Mouse (Mus musculus) right cerebral cortex, adult 18-20 months (tissue): ENCODE measurements around the gene Celf5.
A peak's percentile ranks its signal among the peaks of the same experiment; 100 is the strongest.
"Not testable (repeated sequence)": the region's sequence is repeated elsewhere in the genome, so short reads cannot be mapped to it uniquely, and the experiment has no call there.

Source experiments
- DNase-seq: peaks from one replicate; pipeline ENCODE4 v3.0.0; 2022; ENCODE audit warnings: mixed read lengths

Celf5 gene

DNA sequence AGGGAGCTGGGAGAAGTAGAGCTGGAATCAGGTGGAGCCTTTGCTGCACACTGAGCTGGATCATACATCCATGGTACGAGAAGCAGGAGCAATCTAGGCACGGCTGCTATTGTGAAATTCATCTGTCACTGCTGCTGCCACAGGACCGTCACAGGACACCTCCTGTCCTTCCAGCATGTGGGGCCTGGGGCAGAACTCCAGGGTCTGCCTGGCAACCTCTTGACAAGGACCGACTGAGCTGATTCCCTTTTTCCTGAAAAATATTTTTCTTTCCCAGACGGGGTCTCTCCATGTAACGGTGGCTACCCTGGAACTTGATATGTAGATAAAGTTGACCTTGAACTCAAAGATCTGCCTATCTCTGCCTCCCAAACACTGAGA is 31.2 kb downstream of the Celf5 start:
- no peak for DNase-seq

DNA sequence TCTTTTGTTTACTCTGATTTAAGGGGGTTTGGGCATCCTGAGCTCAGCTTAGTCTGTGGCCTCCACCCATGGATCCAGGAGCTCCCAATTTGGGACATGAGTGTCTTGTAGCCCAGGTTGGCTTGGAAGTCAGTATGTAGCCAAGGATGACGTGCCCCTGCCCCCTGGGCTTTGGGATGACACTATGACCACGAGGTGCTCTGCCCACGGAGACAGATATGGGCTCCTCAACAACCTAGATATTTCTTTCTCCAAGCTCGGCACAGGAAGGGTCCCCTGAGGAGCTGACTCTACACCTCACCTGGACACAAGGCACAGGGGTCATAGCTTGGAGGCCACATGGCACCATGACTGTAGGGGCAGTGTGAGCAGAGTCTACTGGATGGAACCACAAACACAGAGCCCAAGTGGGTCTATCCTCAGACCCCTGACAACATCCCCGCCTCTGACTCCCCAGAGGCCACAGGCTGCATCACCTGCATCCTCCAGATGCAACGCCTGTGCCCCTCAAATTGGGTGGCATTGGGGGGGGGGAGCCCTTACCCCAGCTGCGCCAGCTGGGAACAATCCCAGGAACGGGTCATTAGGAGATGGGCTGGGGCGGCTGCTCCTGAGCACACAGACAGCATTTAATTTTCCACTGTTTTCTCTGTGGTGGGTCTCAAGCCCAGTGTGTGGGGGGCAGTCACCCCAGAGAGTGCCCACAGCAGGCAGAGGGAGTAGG is 31.7 kb downstream of the Celf5 start:
- DNase-seq, result no peak

DNA sequence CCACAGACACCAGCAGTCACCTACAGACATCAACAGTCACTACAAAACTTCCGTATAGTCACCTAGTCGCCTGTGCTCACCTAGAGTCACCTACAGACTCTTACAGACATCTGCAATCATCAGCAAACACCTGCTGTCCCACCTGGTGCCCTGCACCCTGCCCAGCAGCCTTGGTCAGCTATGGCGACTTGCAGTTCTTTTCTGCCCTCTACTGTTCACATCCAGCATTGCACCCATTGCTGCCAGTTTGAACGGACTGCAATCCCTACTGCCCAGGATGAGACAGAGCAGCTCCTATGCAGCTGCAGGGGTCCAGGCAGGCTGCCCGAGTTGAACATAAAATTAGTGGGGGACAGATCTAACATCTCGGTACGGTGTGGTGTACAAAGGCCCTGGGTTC is 32.4 kb downstream of the Celf5 start:
- DNase-seq, result peak; percentile 80

DNA sequence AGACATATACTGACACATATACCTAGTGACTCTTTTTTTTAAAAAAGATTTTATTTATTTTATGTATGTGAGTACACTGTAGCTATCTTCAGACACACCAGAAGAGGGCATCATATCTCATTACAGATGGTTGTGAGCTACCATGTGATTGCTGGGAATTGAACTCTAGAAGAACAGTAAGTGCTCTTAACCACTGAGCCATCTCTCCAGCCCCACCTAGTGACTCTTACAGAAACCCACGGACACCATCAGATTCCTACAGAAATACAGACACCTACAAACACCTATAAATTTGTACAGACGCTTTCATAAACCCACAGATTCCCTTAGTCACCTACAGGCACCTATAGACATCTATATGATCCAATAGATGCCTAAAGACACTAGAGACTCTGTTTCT is 37.0 kb downstream of the Celf5 start:
- DNase-seq, result not testable (repeated sequence)

DNA sequence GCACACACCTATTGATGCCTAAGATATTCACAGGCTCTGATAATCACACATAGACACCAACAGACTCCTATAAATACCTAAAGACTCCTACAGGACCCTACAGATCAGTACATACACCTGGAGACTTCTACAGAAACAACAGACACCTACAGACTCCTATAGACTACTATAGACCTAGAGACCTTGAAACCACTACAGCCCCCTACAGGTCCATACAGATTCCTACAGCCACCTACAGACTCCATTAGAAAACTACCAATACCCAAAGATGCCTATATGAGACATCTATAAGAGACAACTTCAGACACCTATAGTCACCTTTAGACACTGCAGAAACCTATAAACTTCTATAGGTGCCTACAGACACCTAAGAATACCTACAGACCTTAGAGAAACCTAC is 41.5 kb downstream of the Celf5 start:
- no peak for DNase-seq

DNA sequence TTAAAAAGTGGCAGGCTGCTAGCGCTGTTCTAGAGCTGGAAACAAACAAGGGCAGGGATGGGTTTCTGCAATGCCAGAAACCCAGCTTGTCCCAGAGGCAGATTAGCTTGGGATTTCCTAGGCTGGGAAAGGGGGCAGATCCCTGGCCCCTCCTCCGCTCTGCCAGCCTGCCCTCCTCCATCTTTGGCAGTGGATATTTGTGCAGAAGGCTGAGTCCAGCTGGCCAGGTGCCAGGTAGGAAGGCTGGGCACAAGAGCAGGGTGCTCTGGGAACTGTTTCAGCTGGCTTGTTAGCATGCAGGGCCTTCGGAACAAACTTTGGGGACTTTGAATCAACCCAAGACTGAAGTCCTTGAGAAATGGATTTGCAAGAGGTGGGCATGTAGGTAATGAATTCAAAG is 47.1 kb downstream of the Celf5 start:
- peak; percentile 70 for DNase-seq

DNA sequence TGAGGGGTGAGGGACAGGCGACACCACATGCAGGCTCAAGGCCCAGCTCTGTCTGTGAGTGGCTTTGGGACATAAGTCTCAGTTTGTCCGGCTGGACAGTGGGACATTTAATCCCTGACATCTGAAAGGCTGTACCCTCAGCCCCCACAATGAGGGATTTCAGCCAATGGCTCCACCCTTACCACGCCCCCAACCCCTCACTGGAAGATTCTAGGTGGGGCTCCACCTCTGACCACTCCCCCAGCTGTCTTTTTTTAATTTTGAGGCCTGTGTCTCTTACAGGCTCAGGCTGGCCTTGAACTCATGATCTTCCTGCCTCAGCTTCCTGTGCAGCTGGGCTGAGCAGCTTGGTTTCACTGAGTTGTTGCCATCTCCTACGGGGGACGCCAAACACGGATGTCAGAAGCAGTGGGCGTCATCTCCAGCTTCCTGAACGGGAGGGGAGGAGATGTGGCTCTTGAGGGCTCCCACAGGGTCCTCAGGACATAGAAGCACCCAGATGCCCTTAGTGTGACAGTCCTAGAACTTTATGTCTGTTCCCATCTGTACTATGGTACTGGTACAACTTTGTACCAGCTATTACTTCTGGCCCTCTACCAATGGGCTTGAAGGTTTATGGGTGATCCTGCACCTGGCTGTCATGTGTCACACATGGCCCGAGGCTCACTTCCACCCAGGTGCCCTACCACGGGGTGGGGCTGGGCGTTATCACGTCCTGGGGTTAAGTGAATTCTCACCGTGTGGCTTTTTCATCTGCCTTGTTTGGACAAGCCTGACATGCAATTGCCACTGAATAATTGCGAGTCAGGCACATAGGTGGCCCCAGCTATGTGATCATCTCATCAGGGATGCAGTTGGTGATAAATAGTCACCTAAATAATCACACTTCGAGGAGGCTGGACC is 47.9 kb downstream of the Celf5 start:
- DNase-seq, result no peak

DNA sequence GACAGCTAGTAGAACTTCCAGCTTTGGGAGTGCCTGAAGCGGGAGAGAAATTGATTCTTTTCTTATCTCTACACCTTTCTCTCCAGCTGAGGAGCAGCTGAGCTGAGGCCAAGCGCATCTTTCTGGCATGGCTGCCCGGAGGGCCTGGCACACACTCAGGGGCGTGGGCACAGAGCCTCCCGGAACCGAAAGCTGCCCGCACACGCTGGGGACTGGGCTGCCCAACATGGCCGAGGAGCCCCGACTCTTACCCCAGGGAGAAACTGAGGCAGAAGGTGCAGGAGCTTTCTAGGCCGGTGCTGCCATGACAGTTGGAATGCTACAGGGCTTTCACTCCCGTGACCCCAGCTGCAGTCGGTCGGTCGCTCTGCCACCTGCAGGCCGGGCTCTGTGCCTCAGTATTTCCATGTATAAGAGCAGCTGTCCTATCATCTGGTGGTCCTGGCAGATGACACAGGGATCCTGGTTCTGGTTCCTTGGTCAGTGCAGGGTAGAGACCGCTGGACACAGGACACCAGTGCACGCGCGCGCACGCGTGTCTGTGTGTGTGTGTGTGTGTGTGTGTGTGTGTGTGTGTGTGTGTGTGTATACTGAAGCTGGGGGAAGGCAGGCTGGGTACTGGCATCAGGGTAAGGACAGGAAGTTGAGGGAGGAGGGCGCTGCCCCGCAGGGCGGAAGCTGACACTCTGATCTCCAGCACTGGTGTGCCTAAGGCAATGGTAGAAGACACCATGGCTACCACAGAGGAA is 48.8 kb downstream of the Celf5 start:
- DNase-seq, result no peak

DNA sequence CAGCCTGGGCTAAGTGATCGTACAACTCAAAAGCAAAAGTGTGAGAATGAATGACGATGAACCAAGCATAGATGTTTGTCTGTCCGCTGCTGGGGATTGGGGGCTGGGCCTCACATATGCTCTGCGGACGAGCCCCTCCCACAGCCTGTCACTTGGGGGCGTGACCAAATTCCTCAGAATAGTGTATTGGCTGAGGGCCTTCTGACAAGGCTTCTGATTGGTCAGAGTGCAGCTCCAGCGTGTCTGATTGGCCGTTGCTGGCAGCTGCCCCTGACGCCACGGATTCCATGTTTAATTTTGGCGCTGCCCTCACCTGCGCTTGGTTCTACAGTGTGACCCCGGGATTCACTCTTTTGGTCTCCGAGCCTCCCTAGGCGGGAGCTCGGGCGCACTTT is 49.6 kb downstream of the Celf5 start:
- DNase-seq, result peak; percentile 97

DNA sequence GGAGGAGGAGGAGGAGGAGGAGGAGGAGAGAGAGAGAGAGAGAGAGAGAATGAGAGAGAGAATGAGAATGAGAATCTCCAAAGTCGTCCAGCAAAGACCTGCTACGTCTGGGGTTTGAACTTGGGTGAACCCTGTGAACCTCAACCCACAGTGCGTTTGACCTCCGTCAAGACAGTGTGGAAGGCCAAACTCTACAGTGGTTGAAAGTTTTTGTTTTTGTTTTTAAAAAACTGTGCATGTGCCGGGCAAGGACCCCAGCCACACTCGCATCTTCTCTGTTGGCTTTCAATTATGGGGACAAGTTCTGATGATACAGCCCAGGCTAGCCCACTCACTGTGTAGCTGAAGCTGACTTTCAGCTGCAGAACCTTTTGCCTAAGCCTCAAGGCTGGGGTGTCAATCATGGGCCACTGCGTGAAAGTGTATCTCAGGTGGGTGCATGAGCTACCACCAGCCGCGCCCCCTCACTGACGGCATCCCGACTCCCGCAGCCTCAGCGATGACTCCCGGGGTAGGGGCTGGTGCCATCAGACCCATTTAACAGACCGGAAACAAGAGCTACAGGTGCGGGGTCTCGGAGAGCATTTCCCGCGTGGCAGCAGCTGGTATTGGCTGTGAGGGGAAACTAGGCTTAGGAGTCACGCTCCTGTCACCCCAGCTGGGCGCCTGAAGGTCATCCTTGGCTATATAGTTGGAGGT is 50.2 kb downstream of the Celf5 start:
- no peak for DNase-seq

DNA sequence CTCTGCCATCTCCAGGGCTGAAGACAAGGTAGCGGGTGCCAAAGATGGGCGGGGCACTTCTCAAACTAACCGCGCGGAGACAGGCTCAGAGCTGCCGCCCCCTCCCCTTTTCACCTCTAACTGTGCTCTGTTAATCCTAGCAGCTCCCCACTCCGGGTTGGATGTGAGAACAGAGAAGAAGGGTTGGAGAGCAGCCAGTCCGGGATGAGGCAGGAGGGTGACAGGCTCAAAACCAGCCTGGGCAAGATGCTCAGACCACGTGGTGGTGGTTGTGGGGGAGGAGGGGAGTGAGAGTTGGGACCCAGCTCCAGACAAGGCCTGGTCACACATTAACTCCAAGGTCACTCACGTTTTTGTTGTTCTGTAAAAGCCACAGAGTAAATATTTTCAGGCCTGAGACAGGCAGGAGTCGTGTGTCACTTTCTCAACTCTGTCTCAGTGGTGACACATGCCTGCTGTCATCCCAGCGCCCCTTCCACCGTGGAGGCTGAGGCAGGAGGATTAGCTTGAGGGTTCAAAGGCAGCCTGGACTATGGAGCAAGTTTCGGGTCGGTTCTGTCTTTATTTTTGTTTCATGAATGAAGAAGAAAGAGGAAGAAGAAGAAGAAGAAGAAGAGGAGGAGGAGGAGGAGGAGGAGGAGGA is 50.9 kb downstream of the Celf5 start:
- DNase-seq, result peak; percentile 64

DNA sequence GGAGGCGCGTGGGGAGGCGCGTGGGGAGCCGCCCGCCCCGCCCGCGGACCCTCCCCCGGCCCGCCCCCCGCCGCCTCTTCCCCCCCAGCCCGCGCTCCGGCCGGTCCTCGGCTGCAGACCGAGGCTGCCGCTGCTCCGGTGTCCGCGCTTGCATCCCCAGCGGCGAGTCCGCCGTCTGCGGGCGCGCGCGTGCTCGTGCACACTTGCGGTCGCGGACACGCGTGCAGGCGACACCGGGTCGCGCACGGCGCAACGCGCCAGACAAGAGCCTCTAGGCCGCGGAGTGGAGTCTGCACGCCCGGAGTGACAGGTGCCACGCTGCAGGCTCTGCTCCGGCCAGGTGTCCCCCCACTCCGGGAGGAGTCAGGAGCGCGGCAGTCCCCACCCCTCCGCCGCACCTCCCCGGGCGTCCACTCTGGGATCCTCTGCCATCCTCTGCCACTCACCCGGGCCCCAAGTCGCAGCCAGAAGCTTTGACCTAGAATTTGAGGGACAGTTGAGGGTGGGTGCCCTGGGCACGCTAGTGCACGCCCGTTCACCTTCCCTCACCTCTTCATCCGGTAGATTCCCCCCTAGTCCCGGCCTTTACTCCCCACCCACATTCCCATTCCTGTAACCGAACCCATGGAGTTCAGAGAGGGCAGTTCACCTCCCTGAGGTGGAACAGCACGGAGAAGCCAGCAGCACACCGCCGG is 51.5 kb downstream of the Celf5 start:
- peak; percentile 81 for DNase-seq

DNA sequence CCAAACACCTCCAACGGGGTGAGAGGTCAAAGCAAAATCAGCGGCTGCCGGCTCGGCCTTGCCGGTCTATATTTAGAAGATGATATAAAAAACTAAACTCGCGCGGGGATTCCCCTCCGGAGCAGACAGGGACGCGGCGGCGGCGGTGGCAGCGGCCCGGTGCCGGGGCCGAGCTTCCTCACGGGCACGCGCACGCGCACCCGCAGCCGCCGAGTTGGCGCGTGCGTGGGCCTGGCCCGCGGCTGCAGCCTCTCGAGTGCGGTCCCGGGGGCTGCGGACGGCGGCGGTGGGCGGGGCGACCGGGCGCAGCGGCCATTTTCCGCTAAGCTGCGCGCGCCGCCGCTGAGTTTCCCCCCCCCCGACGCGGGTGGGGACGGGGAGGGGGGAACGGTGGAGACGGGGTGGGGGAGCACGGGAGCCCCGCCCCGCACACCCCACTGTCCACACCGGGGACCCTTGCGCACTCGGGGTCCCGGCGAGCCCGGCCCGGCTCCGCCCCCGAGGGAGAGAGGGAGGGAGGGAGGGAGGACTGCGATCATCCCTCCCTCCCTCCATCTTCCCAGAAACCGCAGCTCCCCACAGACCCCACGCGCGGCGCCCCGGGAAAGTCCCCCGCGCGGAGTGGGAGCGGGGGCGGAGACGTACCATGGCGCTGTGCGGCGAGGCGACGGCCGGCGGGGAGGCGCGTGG is 52.2 kb downstream of the Celf5 start:
- DNase-seq, result peak; percentile 86

DNA sequence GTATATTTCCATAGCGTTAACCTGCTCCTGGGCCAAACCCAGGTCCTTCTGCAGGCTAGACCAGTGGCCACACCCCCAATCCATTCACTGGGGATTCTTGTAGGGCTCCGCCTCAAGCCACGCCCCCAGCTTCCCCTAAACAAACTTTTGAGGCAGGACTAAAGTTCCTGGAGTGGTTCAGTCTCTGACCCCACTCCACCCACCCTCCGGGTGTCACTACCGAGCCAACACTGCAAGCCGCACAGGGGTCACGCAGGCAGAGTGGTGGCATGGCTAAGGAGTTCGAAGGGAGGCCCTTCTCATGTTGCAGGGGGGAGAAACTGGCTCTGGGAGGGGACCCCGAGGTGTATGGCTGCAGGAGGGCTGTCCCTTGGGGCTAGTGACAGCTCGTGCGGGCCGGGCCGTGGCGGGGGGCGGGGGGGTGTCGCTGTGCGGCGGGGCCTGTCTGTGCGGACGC is 52.9 kb downstream of the Celf5 start:
- peak; percentile 74 for DNase-seq

DNA sequence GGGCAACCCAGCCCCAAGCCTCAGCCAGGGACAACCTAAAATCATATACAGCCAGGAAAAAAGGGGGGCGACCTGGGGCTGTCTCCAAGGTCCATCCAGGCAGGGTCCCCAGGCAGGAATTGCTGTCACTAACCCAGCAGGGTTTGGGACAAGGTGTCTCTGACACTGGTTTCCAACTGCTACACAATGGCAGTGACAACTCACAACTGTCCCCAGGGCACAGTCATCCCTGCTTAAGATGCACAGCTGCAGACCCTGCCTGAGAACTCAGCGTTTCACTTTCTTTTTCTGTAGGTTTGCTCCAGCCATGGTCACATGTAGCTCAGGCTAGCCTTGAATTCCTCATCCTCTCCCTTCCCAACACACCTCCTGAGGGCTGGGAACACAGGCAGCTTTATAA is 53.4 kb downstream of the Celf5 start:
- no peak for DNase-seq

DNA sequence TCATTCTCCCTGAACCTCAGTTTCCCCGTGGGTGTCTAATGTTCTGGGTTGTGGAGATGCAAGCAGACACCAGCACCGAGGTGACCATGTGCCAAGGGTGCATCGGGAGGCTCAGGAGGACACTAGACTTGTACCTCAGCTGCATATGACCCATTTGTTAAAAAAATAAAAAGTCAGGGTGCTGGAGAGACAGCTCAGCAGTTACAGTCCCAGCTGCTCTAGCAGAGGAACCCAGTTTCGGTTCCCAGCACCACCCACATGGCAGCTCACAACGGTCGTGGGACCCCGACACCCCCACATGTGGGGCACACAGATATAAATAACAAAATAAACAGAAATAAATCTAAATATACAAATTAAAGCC is 54.0 kb downstream of the Celf5 start:
- DNase-seq, result no peak

DNA sequence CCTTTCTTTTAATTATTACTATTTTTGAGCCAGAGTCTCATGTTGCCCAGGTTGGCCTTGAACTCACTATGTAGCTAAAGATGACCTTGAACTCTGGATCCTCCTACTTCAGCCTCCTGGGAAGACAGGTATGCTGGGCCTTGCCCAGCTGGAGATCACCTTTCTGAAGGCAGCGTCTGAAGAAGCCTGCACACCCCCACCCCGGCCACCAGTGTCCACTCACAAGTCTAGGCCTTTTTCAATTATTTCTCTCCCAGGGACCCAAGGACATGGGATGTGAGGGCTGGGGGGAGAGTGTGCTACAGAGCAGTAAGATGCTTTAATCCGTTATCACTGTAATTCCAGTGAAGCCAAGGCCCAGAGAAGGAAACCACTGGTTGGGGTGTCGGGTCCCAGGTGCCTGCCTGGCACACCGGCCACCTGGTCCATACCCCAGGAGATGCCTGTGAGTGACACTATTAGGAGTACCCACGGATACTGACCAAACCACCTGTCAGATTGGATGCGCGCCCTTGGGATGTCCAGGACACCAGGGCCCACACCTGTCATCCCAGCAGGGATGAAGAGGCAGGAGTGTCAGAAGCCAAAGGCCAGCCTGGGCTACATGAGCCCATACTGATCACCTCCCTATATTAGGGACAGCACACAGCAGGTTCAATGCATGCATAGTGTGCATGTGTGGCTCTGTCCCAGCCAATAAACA is 54.6 kb downstream of the Celf5 start:
- DNase-seq, result no peak

DNA sequence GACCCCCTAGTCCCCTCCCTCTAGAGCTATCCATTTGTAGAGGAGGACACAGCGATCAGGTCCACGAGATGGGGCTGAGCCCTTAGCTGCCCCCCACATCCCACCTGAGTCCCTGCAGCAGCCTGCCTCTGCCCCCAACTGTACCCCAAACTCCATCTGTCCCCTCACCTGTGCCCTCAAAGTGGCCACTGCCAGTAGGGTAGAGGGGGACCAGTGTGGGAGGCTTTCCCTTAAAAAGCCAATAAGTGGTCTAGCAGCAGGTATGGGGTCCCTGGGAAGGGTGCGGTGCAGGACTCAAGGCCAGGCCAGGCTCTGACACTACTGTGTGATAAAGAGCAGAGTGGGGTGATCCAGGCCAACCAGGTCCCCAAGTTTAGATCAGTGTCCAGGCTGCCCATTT is 55.2 kb downstream of the Celf5 start:
- no peak for DNase-seq

DNA sequence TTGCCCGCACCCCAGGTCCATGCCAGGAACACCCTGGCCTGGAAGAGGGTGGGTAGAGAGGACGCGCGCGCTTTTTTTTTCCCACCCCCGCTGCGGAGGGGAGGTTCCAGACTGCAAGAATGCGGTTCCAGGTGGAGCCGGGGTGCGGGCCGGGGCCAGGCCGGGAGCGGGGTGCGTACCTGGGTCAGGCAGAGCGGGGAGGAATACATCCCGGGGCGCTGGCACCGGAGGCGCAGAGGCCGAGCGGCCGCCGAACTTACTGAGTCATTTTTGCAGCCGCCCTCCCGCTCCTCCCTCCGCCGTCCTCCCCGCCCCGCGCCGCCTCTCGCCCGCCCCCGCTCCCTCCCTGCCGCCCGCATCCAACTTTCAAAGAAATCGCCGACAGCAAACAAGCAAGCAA is 55.6 kb downstream of the Celf5 start:
- no peak for DNase-seq

DNA sequence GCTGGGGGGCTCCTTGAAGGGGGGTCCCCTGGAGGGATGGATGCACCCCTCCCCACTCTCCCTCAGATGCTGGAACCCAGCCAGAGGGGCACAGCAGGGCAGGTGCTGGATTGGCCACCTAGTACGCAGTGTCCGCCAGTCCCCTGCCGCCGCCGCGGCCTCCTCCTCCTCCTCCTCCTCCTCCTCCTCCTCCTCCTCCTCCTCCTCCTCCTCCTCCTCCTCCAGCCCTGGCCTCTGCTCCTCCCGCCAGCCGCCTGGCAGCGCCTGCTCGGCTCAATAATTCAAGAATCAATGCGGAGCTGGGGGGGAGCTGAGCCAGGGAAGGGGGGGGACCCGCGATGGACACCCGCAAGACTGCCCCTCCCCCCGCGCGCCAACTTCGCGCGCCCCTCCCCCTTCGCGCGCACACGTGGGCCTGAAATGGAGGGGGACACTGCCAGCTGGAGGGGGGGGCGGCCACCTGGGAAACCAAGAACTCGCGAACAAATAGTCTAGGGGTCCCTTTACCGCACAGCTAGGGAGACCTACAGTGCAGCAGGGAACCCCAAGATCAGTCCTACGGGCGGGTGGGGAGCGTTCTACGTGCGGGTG is 56.3 kb downstream of the Celf5 start:
- DNase-seq, result no peak
